Mouse (Mus musculus): ENCODE results near the gene Spsb1. TPM values are rescaled to one million over a fixed set of nuclear protein-coding genes. Genes with fewer than 3 reads are reported as not detected.

The Spsb1 gene
- polyA plus RNA-seq, 1 experiment from 2014 or later, result 18.2 TPM

- H3K27ac ChIP-seq (replicated peaks), result peak overlapping the region; percentile 81
- H3K4me3 ChIP-seq (replicated peaks), result no peak overlapping the region
- no peaks in the 10 kb centered on the region for H3K36me3 ChIP-seq
- H3K9ac ChIP-seq, result no peak overlapping the region
- no peaks in the 10 kb centered on the region for H3K9me3 ChIP-seq (replicated peaks)
- WGBS, result 20% methylated on average over 11 of the region's 11 CpGs
- ATAC-seq (ENCODE audit: insufficient number of reproducible peaks, low FRiP score, low TSS enrichment, low read depth), result peak; percentile 81
- H3K4me2 ChIP-seq (replicated peaks), result peak overlapping the region; percentile 12; the same call in 1 of the 2 replicates
- H3K4me1 ChIP-seq, result peaks cover 65% of the 10 kb centered on the region
- no peaks in the 10 kb centered on the region for H3K27me3 ChIP-seq
These were observed 61.2 kb downstream of the Spsb1 start for GRCm38 (mm10) chr4:149893611-149894151.

GRCm38 (mm10) chr4:149891172-149891960 is 63.5 kb downstream of the Spsb1 start:
- Histone ChIP-seq H3K27ac (replicated peaks) (peak overlapping the region; percentile 65; the same call in 1 of the 2 replicates), H3K4me1 (peaks cover 69% of the 10 kb centered on the region)
- ATAC-seq (ENCODE audit: insufficient number of reproducible peaks, low FRiP score, low TSS enrichment, low read depth), result no peak

GRCm38 (mm10) chr4:149890551-149890950 is 64.3 kb downstream of the Spsb1 start:
- H3K27ac ChIP-seq (replicated peaks), result peak overlapping the region; percentile 65
- H3K36me3 ChIP-seq, result no peaks in the 10 kb centered on the region
- 12% methylated on average over 8 of the region's 8 CpGs for WGBS
- ATAC-seq (ENCODE audit: insufficient number of reproducible peaks, low FRiP score, low TSS enrichment, low read depth), result no peak
- H3K27me3 ChIP-seq, result no peaks in the 10 kb centered on the region
- no peaks in the 10 kb centered on the region for H3K9me3 ChIP-seq (replicated peaks)
- no peak overlapping the region for H3K4me2 ChIP-seq (replicated peaks)
- H3K4me3 ChIP-seq (replicated peaks), result no peak overlapping the region
- no peak overlapping the region for H3K9ac ChIP-seq
- H3K4me1 ChIP-seq, result peaks cover 61% of the 10 kb centered on the region

More at GRCm38 (mm10) chr4:149891172-149891960, 63.5 kb downstream of the Spsb1 start:
- H3K9ac ChIP-seq, result no peak overlapping the region
- H3K9me3 ChIP-seq (replicated peaks), result no peaks in the 10 kb centered on the region
- WGBS, result 81% methylated on average over 5 of the region's 5 CpGs
- H3K27me3 ChIP-seq, result no peaks in the 10 kb centered on the region
- H3K4me2 ChIP-seq (replicated peaks), result no peak overlapping the region
- no peak overlapping the region for H3K4me3 ChIP-seq (replicated peaks)
- no peaks in the 10 kb centered on the region for H3K36me3 ChIP-seq

- no peaks in the 10 kb centered on the region for H3K36me3 ChIP-seq
- ATAC-seq (ENCODE audit: insufficient number of reproducible peaks, low FRiP score, low TSS enrichment, low read depth), result no peak
- no peaks in the 10 kb centered on the region for H3K27me3 ChIP-seq
- H3K27ac ChIP-seq (replicated peaks), result peak overlapping the region; percentile 65
- H3K9me3 ChIP-seq (replicated peaks), result no peaks in the 10 kb centered on the region
- no peak overlapping the region for H3K4me3 ChIP-seq (replicated peaks)
- H3K4me2 ChIP-seq (replicated peaks), result no peak overlapping the region
- H3K9ac ChIP-seq, result no peak overlapping the region
- H3K4me1 ChIP-seq, result peaks cover 54% of the 10 kb centered on the region
- WGBS, result 28% methylated on average over 13 of the region's 13 CpGs
These were observed 65.0 kb downstream of the Spsb1 start for GRCm38 (mm10) chr4:149889851-149890250.

GRCm38 (mm10) chr4:149888736-149889470 is 65.9 kb downstream of the Spsb1 start:
- 80% methylated on average over 20 of the region's 20 CpGs for WGBS
- Histone ChIP-seq H3K4me3 (replicated peaks) (no peak overlapping the region), H3K4me1 (peaks cover 47% of the 10 kb centered on the region), H3K27me3 (no peaks in the 10 kb centered on the region), H3K9ac (no peak overlapping the region), H3K36me3 (no peaks in the 10 kb centered on the region), H3K4me2 (replicated peaks) (no peak overlapping the region), H3K9me3 (replicated peaks) (no peaks in the 10 kb centered on the region), H3K27ac (replicated peaks) (no peak overlapping the region)
- ATAC-seq (ENCODE audit: insufficient number of reproducible peaks, low FRiP score, low TSS enrichment, low read depth), result no peak

- no peaks in the 10 kb centered on the region for H3K9me3 ChIP-seq (replicated peaks)
These were observed 66.7 kb downstream of the Spsb1 start for GRCm38 (mm10) chr4:149888156-149888555.

GRCm38 (mm10) chr4:149886298-149887271 is 68.3 kb downstream of the Spsb1 start:
- no peaks in the 10 kb centered on the region for H3K9me3 ChIP-seq (replicated peaks)
- no peak for ATAC-seq (ENCODE audit: insufficient number of reproducible peaks, low FRiP score, low TSS enrichment, low read depth)
- no peak overlapping the region for H3K4me3 ChIP-seq (replicated peaks)
- peaks cover 44% of the 10 kb centered on the region for H3K4me1 ChIP-seq
- H3K36me3 ChIP-seq, result no peaks in the 10 kb centered on the region
- H3K27me3 ChIP-seq, result no peaks in the 10 kb centered on the region
- no peak overlapping the region for H3K4me2 ChIP-seq (replicated peaks)
- no peak overlapping the region for H3K9ac ChIP-seq
- WGBS, result 60% methylated on average over 18 of the region's 18 CpGs
- H3K27ac ChIP-seq (replicated peaks), result peak overlapping the region; percentile 34; the same call in 1 of the 2 replicates

More at GRCm38 (mm10) chr4:149888156-149888555, 66.7 kb downstream of the Spsb1 start:
- no peak overlapping the region for H3K9ac ChIP-seq
- ATAC-seq (ENCODE audit: insufficient number of reproducible peaks, low FRiP score, low TSS enrichment, low read depth), result no peak
- H3K4me3 ChIP-seq (replicated peaks), result no peak overlapping the region
- no peak overlapping the region for H3K4me2 ChIP-seq (replicated peaks)
- H3K27me3 ChIP-seq, result no peaks in the 10 kb centered on the region
- H3K27ac ChIP-seq (replicated peaks), result no peak overlapping the region
- 83% methylated on average over 5 of the region's 5 CpGs for WGBS
- H3K36me3 ChIP-seq, result no peaks in the 10 kb centered on the region
- H3K4me1 ChIP-seq, result peaks cover 42% of the 10 kb centered on the region

GRCm38 (mm10) chr4:149883990-149884389 is 70.9 kb downstream of the Spsb1 start:
- no peak for ATAC-seq (ENCODE audit: insufficient number of reproducible peaks, low FRiP score, low TSS enrichment, low read depth)
- Histone ChIP-seq H3K27me3 (no peaks in the 10 kb centered on the region), H3K9ac (no peak overlapping the region), H3K9me3 (replicated peaks) (no peaks in the 10 kb centered on the region), H3K4me1 (peaks cover 21% of the 10 kb centered on the region; the same call in 1 of the 2 replicates), H3K27ac (replicated peaks) (no peak overlapping the region), H3K4me3 (replicated peaks) (no peak overlapping the region), H3K4me2 (replicated peaks) (no peak overlapping the region), H3K36me3 (no peaks in the 10 kb centered on the region)
- WGBS, result 56% methylated on average over 10 of the region's 10 CpGs

GRCm38 (mm10) chr4:149882139-149882916 is 72.5 kb downstream of the Spsb1 start:
- H3K36me3 ChIP-seq, result no peaks in the 10 kb centered on the region
- no peak overlapping the region for H3K27ac ChIP-seq (replicated peaks)
- WGBS, result 62% methylated on average over 17 of the region's 17 CpGs
- peaks cover 35% of the 10 kb centered on the region for H3K4me1 ChIP-seq
- H3K4me2 ChIP-seq (replicated peaks), result no peak overlapping the region
- H3K9ac ChIP-seq, result no peak overlapping the region
- no peaks in the 10 kb centered on the region for H3K27me3 ChIP-seq
- ATAC-seq (ENCODE audit: insufficient number of reproducible peaks, low FRiP score, low TSS enrichment, low read depth), result no peak; the same call in 1 of the 2 replicates
- H3K4me3 ChIP-seq (replicated peaks), result no peak overlapping the region
- no peaks in the 10 kb centered on the region for H3K9me3 ChIP-seq (replicated peaks)

GRCm38 (mm10) chr4:149880908-149881307 is 73.9 kb downstream of the Spsb1 start:
- Histone ChIP-seq H3K4me2 (replicated peaks) (no peak overlapping the region), H3K4me1 (peaks cover 42% of the 10 kb centered on the region), H3K36me3 (no peaks in the 10 kb centered on the region), H3K27me3 (no peaks in the 10 kb centered on the region), H3K9ac (no peak overlapping the region), H3K27ac (replicated peaks) (no peak overlapping the region), H3K9me3 (replicated peaks) (no peaks in the 10 kb centered on the region), H3K4me3 (replicated peaks) (no peak overlapping the region)
- no peak for ATAC-seq (ENCODE audit: insufficient number of reproducible peaks, low FRiP score, low TSS enrichment, low read depth)
- WGBS, result 73% methylated on average over 5 of the region's 5 CpGs

Measured in embryonic facial prominence, embryonic 15.5 days (tissue).